Mouse (Mus musculus): ENCODE data around the gene E2f8. TPM values are rescaled to one million over a fixed set of nuclear protein-coding genes. Genes with fewer than 3 reads are reported as not detected.

E2f8 gene
- 0.15 TPM for total RNA-seq (2023)

GRCm38 (mm10) chr7:48881486-48881885, at the start of gene E2f8:
E2f8 (minus strand) TSS chr7:48881596.

DNA sequence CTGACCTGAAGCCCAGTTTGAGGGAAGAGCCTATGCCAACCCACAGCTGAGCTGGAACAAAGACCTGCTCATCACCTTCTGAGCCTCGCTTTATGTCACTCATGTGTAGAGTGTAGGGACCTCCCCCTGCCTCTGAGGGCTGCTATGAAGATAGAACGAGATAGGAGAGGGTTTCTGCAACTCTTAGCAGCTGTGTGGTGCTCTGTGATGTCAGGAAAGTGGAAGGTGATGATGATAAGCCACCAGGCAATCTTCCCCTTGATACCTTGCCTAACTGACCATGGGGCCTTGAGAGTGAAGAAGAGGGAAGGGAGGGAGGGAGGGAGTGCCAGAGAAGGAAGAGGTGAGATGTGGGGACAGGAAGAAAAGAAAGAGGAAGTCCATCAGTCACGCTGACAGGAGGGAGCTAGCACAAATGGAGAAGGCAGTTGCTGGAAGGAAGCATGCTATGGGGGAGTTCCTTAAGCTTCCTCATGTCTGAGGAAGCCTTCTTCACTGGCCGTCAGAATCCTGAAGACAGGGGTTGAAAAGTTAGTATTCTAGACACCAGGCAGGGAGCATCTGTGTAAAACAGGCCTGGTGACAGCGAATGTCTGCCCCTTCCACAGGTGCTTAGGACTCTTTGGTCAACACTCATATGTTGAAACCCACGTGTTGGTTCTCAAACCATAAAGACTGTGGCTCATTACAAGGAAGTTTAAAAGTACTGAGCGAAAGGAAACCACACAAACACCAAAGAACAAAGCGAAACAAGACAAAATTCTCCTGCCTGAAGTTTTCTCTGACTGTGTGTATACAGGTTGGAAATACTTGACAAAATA, 27.3 kb upstream of the E2f8 start, which contains the start of gene Nav2:
Gene Nav2, plus strand, starts transcription at position 196 of the 821 bp plus-strand sequence.

DNA sequence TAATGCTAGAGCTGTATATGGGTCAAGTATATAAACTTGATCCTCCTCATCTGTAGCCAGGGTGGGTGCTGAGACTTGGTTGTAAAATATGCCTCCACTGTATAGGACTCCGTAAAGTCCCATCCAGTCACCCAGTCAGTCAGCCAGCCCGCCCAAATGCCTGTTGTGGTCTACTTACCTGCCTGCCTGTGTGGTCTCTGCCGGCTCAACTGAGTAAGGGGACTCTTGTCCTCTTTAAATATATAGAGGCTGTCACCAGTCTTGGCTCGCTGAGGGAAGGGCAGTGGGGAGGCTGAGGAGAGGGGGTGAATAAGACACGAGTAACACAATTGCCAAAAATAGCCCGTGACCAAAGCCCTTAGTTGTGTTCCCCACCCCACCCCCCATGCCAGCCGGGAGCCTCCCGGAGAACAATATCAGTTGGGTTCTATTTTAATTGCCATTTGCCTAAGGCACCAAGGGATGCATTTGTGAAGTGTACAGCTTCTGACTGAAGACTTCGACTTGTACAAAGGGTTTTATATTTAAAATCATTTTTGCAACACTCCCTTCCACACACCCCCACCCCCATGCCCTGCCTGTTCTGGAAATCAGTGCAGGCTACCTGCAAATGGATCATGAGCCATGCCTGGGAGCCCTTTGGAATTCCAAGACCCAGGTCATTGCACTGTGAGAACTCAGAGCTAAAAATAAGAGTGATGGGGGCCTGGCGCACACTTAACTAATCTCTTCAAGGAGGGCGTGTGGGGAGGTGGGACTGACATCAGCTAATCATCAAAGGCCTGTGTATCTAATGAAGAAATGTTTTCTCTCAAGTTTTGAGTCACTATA, 33.4 kb downstream of the E2f8 start, which contains the start of gene Csrp3:
Gene Csrp3, minus strand, starts transcription at position 214 of the 831 bp plus-strand sequence.

Other genes starting within 250 kb of the E2f8 start
- not detected for gene Mrgprb3, start 237.8 kb downstream of the E2f8 start, total RNA-seq (2023)
- 22.2 TPM for gene Zdhhc13, start 92.6 kb downstream of the E2f8 start, total RNA-seq (2023)
- not detected for gene Csrp3, start 33.6 kb downstream of the E2f8 start, total RNA-seq (2023)
- 13.4 TPM for gene Nav2, start 27.1 kb upstream of the E2f8 start, total RNA-seq (2023)

Measured in CD4-positive naive resting alpha-beta T cell, adult 57 days (primary cell).